Mouse (Mus musculus) cortical plate, adult 2 months (tissue): ENCODE measurements around the gene 9930111J21Rik2.
"Not testable (repeated sequence)": the region's sequence is repeated elsewhere in the genome, so short reads cannot be mapped to it uniquely, and the experiment has no call there.

Experiments
- CTCF ChIP-seq: fragments of 200-500 bp; IDR thresholded peaks from 2 replicates; pipeline ENCODE4 v1.5.1; 2011; ENCODE audit warnings: mild to moderate bottlenecking, control low read depth, low read length; ENCODE audit not compliant: insufficient read depth; ENCODE audit errors: extremely low read depth
- POLR2A ChIP-seq: fragments of 200-500 bp; IDR thresholded peaks from 2 replicates; pipeline ENCODE4 v1.6.1; 2011; ENCODE audit warnings: mild to moderate bottlenecking, low read length, control low read depth; ENCODE audit not compliant: insufficient read depth; ENCODE audit errors: extremely low read depth

- not testable (repeated sequence) for TF ChIP-seq CTCF, POLR2A
These were observed 44.3 kb downstream of the 9930111J21Rik2 start for GRCm38 (mm10) chr11:49006785-49007184.
